Mouse (Mus musculus) embryonic stem cell, embryonic (primary cell): ENCODE measurements around the gene Lpar3.

ENCODE experiments used
- CTCF ChIA-PET, 4 experiments: fragments of 300-600 bp in 2 of 4; fragments of 350-600 bp in 2 of 4; sonication (Branson Sonifier 250); formaldehyde crosslinking; loops; one replicate each; lab custom pipeline; 2022; ENCODE audit warnings: inconsistent platforms in 2 of 4; lab: Charles Lee
- POLR2A ChIA-PET, 4 experiments: fragments of 300-600 bp in 2 of 4; fragments of 350-600 bp in 2 of 4; sonication (Branson Sonifier 250); formaldehyde crosslinking; loops; one replicate each; lab custom pipeline; 2022; ENCODE audit warnings: antibody characterized with exemption in 4 of 4, inconsistent platforms in 1 of 4; lab: Charles Lee

Lpar3 gene

GRCm38 (mm10) chr3:146276991-146277390 is 56.2 kb downstream of the Lpar3 start:
- ChIA-PET CTCF (interaction anchor here in 3 of 4 experiments (0.6 to 1.3 kb wide), 5 partner anchors 14 to 92 kb away, joined by 3 read pairs; no protein-coding TSS in a partner anchor), POLR2A (no interaction called here)

DNA sequence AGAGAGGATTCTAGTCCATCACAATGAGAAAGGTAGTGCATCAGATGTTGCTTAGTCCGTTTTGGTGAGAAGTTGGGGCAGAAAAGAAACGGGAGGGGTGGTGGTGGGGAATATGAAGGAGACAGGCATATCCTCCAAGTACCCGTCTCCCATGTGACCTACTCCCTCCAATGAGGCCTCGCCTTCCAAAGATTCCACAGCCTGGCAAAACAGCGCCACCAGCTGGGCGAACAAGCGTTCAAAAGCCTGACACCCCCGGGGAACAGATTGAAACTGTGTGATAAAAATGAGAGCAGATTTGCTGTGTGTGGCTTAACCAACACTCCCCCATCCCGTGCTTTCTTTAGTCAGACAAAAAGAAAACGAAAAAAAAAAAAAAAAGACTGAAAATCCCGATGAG is 56.7 kb downstream of the Lpar3 start:
- ChIA-PET POLR2A (no interaction called here), CTCF (interaction anchor here in 3 of 4 experiments (0.6 to 1.5 kb wide), 7 partner anchors 13 to 96 kb away, joined by 3 to 4 read pairs (median 3); no protein-coding TSS in a partner anchor)

DNA sequence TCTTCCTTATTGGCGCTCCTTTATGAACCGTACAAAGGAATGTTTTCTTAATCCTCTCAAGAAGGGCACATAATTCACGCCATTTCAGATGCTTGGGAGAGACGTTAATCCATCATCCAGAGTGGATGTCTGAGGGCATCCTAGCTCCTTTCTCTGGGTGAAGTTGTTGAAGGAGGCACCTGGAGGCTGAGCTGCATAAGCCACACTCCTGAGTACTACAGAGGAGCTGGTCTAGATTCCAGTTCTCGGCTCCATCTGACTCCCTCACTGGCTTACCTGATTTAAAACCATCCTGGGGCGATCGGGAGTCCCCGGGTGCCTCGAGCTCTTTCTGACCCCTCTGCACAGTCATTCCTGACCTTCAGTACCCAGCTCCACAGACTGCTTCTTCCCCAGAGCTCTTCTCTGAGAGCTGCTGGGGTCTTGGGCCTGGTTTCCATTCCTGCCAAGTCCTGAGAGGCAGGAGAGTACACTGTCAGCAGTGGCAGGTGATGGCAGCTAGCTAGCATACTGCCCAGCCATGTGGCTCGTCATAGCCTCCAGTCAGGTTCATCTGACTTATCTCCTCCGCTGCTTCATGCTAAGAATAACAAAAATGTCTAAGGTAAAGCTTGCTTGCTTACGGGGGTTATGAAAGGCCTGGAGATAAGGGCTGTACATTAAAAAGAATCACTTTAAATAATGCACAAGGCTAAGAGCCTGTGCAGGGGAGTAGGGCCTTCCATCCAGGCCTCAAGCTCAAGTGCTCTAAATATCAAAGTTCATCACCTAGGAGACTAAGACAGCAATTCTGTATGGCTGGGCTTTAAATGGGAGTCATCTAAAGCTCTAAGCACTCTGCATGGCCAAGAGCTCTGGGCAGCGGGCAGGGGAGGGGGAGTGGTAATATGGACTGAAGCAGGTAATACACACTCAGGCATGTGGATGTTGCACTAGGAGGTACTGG is 57.7 kb downstream of the Lpar3 start:
- POLR2A ChIA-PET = no interaction called here
- CTCF ChIA-PET = interaction anchor here in 3 of 4 experiments (0.6 to 1.5 kb wide), 5 partner anchors 89 to 176 kb away, joined by 3 to 4 read pairs (median 3); no protein-coding TSS in a partner anchor

- CTCF ChIA-PET = no interaction called here
- POLR2A ChIA-PET = no interaction called here
These were observed 63.1 kb downstream of the Lpar3 start for GRCm38 (mm10) chr3:146283732-146284361.

DNA sequence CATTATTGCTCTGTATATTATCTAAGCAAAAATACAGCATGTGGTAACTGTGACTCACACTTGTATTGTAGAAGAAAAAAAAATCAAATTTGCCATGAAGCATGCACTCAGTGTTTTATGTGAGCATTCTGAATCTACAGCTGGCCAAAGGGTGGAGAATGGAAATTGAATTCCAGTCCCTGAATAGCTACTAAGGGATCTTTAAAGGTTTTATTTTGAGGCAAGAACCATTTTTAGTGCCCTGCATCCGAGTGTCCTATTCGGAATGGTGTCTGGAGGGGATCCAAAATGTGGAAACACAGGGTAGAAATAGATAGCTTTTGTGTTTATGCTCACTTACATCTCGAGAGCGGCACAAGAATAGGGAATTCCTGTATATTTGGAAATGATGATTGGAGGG is 65.4 kb downstream of the Lpar3 start:
- CTCF ChIA-PET = interaction anchor here in 1 of 4 experiments (0.5 to 0.6 kb wide), 2 partner anchors 109 to 317 kb away, joined by 3 to 4 read pairs; no protein-coding TSS in a partner anchor
- POLR2A ChIA-PET = no interaction called here

DNA sequence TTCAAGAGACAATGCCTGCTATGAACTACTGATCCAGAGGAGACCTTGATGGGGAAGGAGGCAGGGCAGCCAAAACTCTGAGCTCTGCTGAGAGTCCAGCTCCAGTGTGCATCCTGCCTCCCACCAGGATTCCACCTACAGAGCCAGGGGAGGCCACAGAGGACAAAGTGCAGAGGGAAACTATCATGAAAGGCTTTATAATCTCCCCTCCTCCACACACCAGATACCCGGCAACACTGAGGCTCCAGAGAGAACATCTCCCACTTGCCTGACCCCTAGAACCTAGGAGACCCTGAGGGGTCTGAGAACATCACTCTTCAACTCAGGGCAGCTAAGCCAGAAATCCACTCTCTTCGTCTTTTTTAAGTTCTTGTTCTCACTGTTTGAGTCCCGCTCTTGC is 71.2 kb downstream of the Lpar3 start:
- POLR2A ChIA-PET = no interaction called here
- CTCF ChIA-PET = interaction anchor here in 1 of 4 experiments (0.6 kb wide), 1 partner anchor 165 kb away, joined by 5 read pairs; no protein-coding TSS in a partner anchor

DNA sequence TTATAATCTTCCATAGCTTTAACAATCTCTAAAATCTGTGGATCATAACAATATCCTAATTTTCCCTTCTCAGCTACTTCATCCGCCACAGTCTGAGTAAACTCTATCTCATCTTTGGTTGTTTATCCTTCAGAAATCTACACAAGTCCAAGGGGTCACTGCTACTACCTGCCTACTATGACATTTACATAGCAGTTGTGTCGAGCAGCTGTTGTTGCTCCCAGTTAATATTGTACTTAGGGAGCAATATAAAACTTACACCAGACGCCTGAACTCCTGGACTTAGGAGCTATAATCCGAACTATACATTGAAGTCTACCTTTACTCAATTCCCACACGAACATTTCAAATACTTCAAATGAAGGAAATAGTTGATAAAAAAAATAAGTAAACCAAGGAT is 71.8 kb downstream of the Lpar3 start:
- CTCF ChIA-PET = interaction anchor here in 1 of 4 experiments (0.6 kb wide), 1 partner anchor 166 kb away, joined by 5 read pairs; no protein-coding TSS in a partner anchor

DNA sequence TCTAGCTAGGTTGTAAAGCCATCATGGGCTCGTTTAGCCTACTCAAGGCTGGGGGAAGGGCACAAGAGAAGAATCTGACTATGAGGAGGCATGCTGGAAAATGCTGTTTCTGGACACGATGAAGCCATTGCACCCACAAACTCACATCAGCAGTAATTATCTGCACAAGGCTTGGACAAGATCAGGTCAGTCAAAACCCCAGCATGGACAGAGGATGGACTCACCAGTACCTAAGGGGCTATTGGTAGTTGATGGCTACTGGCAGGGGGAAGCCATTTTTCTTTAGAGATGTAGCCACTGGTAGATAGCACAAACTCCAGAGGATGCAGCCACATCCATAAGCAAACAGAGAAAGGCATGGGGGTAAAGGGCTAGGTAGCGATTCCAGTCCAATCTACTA is 81.7 kb downstream of the Lpar3 start:
- ChIA-PET CTCF (interaction anchor here in 1 of 4 experiments (0.9 kb wide), 1 partner anchor 125 kb away, joined by 4 read pairs; no protein-coding TSS in a partner anchor), POLR2A (no interaction called here)

More for the DNA sequence above, 71.8 kb downstream of the Lpar3 start:
- POLR2A ChIA-PET = no interaction called here

DNA sequence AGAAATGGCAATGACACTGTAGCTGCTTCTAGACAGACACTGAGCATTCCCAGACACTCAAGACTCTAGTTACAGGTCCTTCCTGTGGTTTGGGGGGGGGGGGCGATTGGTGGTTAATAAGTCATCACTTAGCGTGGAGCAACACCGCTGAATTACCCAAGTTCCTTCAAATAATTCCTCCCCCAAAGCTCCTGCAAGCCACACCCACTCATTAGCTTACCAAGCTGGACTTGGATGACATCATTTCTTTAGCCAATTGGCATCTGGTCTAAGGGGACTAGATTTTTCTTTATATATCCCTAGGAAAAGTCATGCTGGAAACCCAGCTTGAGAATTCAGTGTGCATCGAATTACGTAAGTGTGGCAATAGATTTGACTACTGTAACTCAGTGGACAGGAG is 82.4 kb downstream of the Lpar3 start:
- POLR2A ChIA-PET = interaction anchor here in 1 of 4 experiments (0.6 kb wide), 1 partner anchor 20 kb away, joined by 6 read pairs; no protein-coding TSS in a partner anchor
- CTCF ChIA-PET = no interaction called here

- CTCF ChIA-PET = interaction anchor here in 2 of 4 experiments (0.5 to 0.6 kb wide), 2 partner anchors 35 to 338 kb away, joined by 3 to 5 read pairs; no protein-coding TSS in a partner anchor
These were observed 84.0 kb downstream of the Lpar3 start for GRCm38 (mm10) chr3:146304556-146305405.

DNA sequence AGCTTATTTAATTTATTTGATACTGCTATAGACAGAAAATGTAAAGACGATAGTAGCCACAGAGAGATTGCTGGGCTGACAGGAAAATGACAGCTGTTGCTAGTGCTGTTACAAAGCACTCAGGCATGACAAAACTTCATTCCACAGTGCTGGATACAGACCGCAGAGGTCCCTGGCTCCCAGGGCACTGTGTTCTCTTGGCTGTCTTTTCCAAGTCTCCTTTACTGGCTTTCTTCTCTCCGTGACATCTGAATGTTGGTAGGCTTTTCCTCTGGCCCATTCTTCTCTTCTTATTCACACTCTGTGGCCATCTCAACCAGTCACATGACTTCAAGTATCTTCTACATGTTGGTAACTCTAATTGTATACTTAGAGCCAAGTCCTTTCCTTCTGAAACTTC is 86.6 kb downstream of the Lpar3 start:
- CTCF ChIA-PET = interaction anchor here in 1 of 4 experiments (1.5 kb wide), 1 partner anchor 123 kb away, joined by 3 read pairs; no protein-coding TSS in a partner anchor
- POLR2A ChIA-PET = no interaction called here

More at GRCm38 (mm10) chr3:146304556-146305405, 84.0 kb downstream of the Lpar3 start:
- POLR2A ChIA-PET = interaction anchor here in 1 of 4 experiments (0.6 kb wide), 1 partner anchor 120 kb away, joined by 5 read pairs; no protein-coding TSS in a partner anchor

DNA sequence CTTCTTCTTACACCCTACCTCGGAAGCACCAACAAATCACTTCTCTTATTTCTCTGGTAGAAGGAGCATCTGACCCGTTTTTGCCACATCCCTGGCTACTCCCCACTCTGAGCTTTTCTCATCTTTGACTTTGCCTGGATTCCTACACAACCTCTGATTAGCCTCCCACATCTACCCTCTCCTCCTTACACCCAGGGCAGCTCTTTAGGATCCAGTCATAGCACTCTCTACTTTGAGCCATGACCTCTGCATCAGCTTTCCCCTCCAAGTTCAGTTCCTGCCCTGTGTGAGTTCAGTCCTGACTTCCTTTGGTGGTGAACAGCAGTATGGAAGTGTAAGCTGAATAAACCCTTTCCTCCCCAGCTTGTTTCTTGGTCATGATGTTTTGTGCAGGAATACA is 87.1 kb downstream of the Lpar3 start:
- POLR2A ChIA-PET = no interaction called here

GRCm38 (mm10) chr3:146309586-146309985 is 88.8 kb downstream of the Lpar3 start:
- ChIA-PET POLR2A (no interaction called here), CTCF (interaction anchor here in 1 of 4 experiments (0.7 kb wide), 1 partner anchor 32 kb away, joined by 3 read pairs; no protein-coding TSS in a partner anchor)

More for the DNA sequence above, 87.1 kb downstream of the Lpar3 start:
- CTCF ChIA-PET = interaction anchor here in 1 of 4 experiments (1.5 kb wide), 1 partner anchor 123 kb away, joined by 3 read pairs; no protein-coding TSS in a partner anchor

GRCm38 (mm10) chr3:146311121-146311538 is 90.4 kb downstream of the Lpar3 start:
- POLR2A ChIA-PET = no interaction called here
- CTCF ChIA-PET = no interaction called here

- ChIA-PET POLR2A (no interaction called here), CTCF (no interaction called here)
These were observed 94.7 kb downstream of the Lpar3 start for GRCm38 (mm10) chr3:146315414-146315813.

- ChIA-PET POLR2A (no interaction called here), CTCF (no interaction called here)
These were observed 95.5 kb downstream of the Lpar3 start for GRCm38 (mm10) chr3:146316293-146316692.

DNA sequence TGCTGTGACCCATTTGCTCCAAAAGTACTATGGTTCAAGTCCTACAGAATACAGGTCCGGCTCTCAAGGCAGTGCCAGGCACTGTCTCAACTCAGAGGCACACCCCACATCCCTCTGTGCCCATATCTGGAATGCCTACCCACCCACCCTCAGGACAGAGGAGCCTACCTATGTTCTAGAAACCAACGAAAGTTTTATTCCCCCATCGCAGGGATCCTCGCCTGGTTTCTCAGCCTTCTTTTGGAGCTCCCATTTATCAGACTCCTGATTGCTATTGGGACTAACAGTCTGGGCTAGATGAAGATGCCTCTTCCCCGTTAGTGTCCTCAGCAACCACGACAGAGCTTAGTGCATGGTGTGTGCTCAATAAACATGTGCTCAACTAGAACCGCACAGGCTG is 96.6 kb downstream of the Lpar3 start:
- ChIA-PET POLR2A (interaction anchor here in 1 of 4 experiments (0.6 kb wide), 1 partner anchor 101 kb away, joined by 3 read pairs; no protein-coding TSS in a partner anchor), CTCF (interaction anchor here in 1 of 4 experiments (1.3 kb wide), 1 partner anchor 137 kb away, joined by 4 read pairs; no protein-coding TSS in a partner anchor)

GRCm38 (mm10) chr3:146317911-146318310 is 97.1 kb downstream of the Lpar3 start:
- ChIA-PET CTCF (interaction anchor here in 1 of 4 experiments (0.7 to 1.3 kb wide), 2 partner anchors 10 to 137 kb away, joined by 3 to 4 read pairs; no protein-coding TSS in a partner anchor), POLR2A (interaction anchor here in 1 of 4 experiments (0.6 kb wide), 1 partner anchor 101 kb away, joined by 3 read pairs; no protein-coding TSS in a partner anchor)
